Mouse (Mus musculus) heart, postnatal 4 days (tissue): ENCODE results near the gene Bach2. TPM values are rescaled to one million over a fixed set of nuclear protein-coding genes. Genes with fewer than 3 reads are reported as not detected.

Experiments used
- DNase-seq: peaks from one replicate; pipeline ENCODE4 v3.0.0; 2021
- total RNA-seq, 2 experiments: library from RNA; stranded (reverse); gene quantifications; 2 replicates each; pipeline ENCODE4 v1.2.3; 2021

The Bach2 gene
- total RNA-seq, 2 experiments from 2014 or later: 23.9 to 24.5 TPM

DNA sequence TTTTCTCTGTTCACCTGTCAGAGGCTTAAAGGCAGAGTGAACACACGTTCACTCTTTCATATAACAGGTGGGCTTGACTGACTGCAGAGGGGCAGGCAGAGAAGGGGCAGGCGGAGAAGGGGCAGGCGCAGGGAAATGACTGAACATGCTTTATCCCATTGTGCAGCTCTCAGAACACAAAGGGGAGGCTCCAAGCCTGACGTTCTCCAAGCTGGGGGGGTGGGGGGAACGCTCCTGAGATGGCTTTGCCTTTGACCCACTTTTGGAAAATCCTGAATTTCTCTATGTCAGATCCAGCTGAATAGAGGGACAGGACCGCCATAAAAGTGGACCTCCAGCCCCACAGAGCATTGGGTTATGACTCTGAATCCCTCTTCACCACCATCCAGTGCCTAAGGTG is 194.3 kb downstream of the Bach2 start:
- DNase-seq: no peak

DNA sequence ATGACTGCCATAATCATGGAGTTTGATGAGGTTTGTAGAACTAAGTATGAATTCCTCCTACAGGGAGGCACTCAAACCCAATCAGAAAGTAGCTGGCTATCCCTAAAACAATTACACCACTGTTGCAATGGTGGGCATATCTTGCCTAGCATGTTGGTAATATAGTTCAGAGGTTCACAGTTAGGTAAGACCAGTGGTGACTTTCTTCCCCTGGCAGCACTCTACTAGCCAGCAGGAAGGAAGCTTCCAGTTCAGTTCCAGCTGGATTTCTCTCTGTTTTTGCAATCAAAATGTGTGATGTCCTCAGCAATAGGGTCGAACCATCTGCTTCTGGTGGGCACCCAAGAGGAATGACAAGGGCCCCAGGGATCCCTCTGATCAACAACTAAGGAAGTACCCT is 196.0 kb downstream of the Bach2 start:
- DNase-seq: no peak

DNA sequence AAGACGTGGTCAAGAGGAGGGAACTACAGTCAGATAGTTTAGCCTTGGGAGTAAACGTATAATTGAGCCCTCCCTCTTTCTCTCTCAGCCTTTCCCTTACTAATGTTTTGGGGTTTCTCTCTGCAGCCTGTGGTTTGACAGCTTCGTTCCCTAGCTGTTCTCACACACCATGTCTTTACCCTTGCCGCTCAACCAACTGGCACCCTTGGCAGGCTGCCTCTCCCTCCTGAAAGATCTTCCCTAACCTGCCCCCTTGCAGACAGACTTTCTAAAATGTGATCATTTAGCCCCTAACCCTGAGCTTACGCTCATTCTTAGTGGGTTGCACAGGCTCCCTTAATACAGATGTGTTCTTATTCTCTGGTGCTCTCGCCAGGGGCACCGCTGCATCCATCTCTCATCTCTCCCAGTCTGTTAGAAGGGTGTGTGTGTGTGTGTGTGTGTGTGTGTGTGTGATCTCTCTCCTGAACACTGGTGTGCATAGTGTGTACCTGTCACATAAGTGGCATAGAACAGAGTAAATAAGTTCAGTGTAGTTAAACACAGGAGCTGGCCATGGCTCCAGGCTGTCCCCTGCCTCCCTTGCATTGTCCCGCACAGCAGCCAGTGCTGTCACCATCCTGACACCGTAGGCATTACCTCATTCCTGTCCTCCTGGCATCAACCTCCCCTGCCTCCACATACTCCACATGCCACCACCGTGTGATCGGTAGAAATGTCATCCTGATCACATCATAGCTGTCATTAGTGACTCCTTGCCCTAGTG is 201.6 kb downstream of the Bach2 start:
- DNase-seq: no peak

DNA sequence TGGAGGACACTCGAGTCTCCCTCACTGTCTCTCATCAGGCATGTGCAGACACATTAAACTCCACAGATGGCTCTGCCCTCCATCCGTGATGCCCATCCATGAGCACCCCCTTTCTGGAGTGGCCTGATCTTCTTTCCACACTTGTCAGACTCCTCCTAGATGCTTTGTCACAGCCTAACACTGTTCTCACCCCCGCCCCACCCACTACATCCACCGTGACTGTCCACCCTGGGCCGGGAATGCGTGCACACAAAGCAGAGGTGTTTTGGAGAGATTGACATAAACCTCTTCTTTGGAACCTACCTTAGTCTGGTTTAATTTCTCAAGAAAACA is 202.1 kb downstream of the Bach2 start:
- no peak for DNase-seq

DNA sequence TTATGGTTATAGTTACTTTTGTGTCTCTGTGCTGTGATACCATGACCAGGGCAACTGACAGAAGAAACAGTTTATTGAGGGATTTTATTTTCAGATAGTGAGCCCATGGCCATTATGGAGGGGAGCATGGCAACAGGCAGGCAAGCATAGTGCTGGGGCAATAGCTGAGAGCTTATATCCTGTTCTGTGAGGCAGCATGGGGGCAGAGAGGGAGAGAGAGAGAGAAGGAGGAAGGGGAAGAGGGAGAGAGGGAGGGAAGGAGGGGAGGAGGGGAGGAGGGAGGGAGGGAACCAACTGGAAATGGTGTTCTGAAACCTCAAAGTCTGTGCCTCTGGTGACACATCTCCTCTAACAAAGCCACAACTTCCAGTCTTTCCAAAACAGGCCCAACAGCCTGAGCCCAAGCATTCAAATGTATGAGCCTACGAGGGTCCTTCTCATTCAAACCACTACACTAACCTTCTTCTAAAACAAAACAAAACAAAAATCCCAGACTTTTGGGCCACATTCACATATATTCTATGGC is 206.1 kb downstream of the Bach2 start:
- no peak for DNase-seq

DNA sequence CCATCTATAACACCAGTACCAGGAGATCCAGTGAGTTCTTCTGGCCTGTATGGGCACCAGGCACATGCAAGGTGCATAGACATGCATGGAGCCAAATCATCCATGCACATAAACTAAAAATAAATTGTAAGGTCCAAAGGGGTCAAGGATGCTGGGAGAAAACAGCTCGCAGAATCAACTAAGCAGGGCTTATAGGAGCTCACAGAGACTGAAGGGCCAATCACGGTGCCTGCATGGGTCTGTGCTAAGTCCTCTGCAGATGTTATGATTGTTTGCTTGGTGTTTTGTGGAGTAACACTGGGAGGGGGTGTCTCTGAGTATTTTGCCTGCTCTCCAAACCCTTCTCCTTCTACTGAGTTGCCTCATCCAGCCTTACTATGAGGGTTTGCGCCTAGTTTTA is 209.2 kb downstream of the Bach2 start:
- DNase-seq: no peak

DNA sequence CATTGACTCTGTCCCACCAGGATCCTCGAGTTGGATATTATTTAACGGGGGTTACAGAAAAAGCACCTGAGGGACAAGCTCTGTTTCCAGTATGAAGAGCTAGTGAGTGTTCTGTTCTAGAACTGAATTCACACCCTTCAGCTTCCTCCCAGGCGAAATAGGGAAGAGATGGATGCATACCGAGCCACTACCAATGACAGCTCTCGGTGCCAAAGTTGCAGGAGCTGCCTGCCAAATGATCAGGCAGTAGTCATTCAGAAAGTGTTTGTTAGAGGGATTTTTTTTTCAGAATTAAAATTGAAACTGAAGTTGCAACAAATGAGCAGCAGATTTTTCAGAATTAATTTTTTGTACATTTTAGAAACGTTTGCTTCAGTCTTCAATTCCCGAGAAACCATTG is 223.4 kb downstream of the Bach2 start:
- DNase-seq: no peak

DNA sequence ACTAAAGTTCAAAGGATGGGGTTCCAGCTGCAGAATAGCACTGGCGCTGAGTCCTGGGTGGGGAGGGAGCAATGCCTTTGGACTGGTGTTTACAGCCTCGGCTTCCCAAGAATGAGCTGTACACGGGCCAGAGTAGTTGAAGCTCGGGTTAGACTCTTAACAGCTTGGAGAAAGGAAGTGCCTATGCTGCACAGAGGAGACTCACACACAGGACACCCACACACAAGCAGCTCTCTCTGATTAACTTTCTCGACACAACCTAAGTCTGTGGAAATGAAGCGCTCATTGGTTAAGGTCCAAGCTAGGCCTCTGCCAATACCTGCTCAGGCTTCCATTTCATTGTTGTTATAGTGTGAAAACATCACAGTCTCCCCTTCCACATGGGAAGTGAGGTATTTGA is 224.5 kb downstream of the Bach2 start:
- no peak for DNase-seq

DNA sequence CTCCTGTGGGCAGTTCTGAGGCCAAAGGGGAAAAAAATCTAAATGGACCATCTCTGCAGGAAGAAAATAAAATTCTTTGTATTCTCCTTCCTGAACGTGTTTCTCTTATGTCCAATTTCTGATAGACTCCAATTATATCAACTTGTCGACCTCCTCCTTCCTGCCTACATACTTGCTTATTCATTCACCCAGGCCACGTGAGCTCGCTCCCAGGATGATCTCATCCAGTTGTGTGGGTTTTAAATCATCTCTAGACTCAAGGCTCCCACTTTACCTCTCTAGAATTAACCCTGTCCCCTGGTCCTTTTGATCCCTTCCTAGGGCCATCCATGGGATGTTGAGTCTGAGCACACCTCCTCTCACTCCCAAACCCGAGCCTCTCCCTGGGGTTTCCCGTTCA is 225.9 kb downstream of the Bach2 start:
- DNase-seq: no peak

DNA sequence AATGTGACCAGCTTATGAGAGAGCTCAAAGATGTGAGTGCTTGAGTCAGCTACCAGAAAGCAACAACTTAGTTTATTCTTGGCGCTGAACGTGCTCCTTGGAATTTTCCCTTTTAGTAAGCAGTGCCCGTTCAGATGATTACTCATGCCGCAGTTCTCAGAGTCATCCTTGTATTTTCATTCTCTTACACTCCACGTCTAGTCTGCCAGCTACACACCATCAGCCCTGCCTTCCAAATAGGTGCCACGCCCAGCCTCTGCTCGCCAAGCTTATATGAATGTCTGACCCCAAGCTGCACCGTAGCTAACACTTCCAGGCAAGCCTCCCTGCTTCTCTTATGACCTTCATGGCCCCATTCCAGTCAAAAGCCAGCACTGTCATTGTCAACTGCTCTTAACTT is 227.4 kb downstream of the Bach2 start:
- DNase-seq: peak; percentile 29

DNA sequence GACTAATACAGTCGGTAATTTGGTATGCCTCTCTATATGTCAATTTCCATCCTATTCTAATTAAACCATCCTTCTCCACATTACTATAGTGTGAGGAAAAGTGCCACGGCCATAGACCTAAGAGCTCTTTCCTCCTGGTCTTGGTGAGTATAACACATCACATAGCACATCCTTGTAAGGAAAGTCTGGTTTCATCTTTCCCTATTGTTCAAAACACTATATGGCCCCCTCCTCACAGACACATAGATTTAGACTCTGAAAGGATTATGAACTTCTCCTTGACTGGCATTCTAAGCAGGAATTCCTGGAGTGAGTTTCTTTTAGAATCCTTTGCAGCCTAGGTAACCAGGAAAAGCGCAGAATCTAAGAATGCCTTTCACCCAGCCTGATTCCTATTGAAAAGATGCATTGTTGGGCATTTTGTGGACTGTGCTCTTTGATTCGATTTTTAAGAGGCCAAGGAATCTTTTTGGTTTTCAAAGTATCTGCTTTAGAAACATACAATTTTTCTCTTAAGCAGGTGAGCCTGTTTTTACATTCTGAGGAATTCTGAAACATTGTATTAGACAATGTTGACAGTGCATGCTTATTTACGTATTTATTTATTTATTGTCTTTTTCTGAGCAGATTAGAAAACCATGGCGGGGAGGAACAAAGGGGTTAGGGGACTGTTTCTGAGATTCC is 239.5 kb downstream of the Bach2 start:
- DNase-seq: no peak

DNA sequence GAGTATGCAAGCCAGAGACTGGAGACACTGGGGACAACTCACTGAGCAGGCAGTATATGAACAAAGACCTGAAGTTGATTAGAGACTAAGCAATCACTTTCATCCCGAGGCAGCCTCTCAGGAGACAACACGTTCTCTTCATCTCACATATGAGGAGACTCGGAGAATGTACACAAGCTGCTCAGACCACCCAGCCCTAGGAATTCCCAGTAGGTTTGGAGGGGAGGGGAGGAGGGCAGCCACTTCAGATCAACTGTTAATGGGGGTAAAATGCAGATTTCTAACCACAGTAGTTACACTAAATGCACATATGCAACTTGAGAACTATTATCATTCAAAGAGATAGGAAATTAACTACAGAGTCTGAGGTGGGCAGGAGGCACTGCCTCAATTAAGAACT is 240.6 kb downstream of the Bach2 start:
- DNase-seq: no peak

DNA sequence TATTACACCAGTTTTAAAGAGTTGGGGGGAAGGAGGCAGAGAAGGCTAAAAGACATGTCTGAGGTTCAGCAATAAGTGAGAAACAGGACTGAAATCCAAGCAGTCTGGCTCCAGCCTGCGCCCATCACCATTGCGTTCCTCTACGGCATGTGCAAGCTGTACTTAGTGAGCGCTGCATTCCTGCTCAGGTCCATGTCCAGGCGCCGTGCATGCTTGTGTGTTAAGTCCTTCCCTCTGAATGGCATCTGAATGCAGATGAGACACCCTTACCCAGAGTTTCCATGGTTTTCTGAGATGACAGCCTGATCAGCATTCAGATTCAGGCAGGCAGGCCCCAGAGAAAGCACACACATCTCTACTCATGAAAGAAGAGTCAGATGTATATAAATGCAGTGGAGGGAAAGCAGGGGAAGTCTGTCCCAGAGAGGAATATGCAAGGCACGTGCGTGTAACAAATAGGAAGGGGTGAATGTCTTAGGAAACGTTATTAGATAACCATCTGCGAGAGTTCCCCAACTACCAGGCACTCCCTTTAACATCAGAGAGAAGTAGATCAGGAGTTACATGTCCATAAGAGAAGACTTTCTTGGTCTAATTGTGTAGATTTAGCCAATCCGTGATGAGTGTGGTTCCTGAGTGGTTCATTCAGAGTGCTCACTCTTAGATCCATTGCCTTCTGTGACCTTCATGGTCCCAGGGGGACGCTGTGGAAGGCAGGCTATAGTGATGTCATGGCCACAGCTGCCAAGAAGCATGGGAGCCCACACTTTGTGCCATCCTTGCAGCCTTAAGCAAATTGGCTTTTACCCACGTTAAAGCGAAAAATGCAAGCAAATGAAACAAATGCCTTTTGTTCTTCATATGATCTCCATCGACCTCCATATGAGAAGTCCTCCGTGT is 241.4 kb downstream of the Bach2 start:
- no peak for DNase-seq

DNA sequence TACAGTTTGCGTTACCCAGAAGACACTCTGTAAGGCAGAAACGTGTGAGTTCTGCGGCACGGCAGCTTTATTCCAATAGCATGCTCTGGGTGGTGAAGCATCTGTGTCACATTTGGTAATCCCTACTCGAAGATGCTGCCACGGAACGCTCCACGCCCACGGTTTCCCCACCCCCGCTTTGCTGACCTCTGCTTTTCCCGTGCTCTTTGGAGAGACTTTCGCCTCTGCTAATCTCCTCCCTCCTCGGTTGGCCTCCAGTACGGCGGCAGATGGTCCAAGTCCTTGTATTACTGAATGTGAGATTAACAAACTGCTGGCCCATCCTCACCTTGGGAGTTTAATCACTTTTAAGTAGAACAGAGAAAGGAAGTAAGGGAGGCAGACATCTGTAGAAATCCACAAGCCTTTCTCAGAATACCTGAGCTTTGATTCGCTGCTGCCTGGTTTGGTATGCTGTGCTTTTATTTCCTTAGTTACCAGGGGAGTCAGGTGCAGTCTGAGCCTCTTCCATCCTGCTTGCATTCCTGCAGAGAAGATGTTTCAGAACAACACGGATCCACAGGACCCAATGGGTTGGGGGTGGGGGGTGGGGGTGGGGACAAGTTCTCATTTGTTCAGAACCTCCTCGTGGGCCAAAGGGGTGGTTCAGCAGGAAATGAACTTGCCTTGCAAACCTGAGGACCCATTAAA is 242.9 kb downstream of the Bach2 start:
- peak; percentile 32 for DNase-seq

DNA sequence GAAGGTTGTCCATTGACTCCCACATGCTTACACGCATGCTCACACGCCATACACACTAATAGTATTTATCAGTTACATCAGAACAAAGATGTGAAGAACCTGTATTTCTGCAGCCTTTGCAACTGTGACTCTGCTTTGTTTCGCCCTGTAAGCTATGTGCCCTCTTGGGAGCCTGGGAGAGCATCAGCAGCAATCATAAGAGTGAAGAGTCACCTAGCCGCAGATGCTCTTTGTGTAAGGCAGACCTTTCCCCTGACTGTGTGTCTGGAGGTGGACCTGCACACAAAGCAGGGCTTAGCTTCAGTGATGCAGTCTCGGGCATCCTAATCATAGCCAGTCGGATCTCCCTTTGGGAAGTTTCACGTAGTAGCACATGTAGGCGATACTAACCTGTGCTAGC is 243.5 kb downstream of the Bach2 start:
- no peak for DNase-seq

DNA sequence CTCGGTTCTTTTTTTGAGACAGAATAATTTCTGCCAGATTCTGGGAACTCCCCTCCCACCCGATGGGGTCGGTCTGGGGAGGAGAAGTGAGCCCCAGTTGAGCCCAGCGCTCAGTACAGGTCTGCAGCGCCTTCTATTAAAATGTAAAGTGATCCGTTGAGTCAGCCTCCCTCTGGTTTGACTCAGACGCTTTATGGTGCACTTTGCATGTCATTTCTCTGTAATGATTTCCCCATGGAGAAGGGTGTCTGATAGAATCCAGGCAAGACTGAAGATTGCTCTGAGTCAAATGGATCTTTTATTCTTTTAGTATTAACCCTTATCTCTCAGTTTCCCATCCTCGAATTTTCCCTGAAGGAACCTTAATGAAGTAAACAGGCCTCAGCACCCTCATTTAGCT is 244.3 kb downstream of the Bach2 start:
- no peak for DNase-seq

DNA sequence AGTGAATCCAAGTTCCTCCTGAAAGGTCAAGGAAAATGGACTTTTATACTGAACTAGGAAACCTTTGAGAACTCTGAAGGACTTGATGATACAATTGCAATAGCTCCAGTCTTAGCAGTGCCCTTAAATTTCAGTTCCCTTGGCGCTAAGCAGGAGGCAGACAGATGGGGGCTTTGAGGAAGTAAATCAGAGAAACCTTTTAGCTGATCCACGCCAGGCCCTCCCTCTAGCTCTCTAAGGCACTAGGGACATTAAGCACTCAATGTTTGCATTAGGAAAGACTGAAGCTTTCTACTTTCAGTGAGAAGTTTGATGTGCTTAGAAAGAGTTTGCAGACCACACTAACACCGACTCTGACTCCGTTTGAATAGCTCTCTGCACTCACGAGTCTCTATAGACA is 247.2 kb downstream of the Bach2 start:
- DNase-seq: no peak

DNA sequence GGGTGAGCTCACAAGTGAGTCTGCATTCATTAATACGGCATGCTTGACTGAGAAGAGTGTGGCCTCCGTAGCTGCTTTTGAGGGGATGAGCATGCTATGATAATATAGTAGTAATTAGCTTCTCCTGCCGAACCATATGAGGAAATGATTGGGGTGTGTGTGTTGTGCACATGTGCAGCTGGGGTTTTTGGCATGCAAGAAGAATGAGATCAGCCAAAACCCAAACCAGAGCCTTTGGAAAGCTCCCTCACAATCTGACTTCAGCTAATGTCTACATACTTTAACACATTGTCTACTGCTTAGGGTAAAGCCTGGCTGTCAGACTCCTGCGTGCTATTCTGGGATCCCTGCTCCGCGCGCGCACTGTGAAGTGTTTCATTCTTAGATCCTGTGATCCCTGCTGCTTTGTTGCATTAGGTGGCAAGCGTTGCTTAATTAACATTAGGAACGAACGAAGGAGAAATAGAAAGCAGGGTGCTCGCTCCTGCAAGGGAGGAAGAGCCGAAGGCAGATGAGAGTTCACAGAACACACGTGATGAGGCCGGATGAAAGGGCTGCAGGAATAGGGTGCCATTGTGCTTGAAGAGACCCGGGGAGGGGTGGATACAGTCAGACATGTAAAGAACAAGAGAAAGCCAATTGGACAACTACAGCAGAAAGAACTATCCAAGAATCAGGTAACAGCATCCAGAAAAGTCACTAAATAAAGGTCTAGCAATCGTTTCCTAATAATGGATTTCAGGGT is 248.2 kb downstream of the Bach2 start:
- DNase-seq: peak; percentile 45

DNA sequence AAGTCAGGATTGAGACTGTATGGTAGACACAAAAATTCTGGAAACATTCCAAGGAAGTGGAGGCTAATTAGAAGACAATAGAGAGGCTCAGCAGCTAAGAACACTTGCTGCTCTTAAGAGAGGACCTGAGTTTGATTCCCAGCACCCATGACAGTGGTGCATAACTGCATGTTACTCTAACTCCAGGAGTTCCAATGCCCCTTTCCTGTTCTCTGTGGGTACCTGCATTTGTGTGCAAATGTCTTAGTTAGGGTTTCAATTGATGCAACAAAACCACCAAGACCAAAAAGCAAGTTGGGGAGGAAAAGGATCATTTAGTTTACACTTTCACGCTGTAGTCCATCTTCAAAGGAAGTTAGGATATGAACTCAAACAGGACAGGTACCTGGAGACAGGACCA is 250.6 kb downstream of the Bach2 start:
- DNase-seq: no peak

DNA sequence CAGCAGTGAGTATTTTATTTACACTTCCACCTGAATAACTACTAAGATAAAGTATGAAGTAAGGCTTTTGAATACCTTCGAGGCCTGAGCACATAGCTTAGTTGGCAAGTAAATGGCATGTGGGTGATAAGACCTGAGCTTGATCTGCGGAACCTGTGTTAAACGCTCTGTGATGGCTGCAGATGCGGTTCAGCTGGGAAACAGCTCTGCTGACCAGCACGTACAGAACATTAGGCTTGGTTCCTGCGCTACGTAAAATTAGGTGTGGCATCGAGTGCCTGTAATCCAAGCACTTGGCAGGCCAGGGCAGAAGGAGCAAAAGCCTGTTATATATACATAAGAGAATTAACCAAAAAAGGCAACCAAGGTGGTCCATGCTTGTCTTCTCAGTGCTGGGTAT is 252.6 kb downstream of the Bach2 start:
- no peak for DNase-seq

DNA sequence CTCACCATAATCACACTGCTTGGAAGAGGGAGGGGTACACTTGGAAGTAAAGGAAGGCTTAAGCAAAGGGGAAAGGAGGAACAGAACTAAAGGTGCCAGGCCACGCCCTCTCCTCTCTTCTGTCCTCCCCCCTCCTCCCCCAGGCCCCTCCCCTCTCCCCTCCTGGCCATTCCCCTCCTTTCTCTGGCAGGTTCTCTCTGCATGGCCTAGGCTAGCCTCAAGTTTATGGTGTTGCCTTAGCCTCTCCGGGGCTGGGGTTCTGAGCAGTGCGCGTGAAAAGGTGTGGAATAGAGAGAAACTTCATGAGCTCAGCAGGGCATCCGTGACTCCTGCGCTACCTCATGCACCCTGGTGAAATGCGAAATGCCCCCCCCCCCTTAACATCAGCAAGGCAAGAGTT is 254.2 kb downstream of the Bach2 start:
- no peak for DNase-seq

DNA sequence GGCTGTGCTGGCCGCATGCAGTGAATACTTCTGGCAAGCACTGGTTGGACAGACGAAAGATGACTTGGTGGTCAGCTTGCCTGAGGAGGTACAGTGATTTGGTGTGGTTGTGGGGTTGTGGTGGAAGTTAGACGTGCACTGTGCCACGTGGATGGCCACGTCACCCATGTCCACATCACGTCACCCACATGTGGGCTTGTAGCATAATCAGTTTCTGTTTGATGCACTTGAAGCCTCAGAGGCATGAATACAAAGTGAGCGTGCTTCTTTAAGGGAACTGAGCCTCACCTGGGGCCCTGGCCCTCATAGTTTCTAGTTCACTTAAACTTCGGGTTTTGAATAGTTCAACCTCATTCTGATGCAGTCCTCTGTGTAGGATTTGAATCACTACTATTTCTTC is 263.2 kb downstream of the Bach2 start:
- no peak for DNase-seq
